Mouse (Mus musculus): ENCODE measurements around the gene Pgls. TPM values are rescaled to one million over a fixed set of nuclear protein-coding genes. Genes with fewer than 3 reads are reported as not detected.

Gene Pgls
- total and polyA plus RNA-seq, 3 experiments, result 58.6 to 80.4 (median 66.3) TPM

DNA sequence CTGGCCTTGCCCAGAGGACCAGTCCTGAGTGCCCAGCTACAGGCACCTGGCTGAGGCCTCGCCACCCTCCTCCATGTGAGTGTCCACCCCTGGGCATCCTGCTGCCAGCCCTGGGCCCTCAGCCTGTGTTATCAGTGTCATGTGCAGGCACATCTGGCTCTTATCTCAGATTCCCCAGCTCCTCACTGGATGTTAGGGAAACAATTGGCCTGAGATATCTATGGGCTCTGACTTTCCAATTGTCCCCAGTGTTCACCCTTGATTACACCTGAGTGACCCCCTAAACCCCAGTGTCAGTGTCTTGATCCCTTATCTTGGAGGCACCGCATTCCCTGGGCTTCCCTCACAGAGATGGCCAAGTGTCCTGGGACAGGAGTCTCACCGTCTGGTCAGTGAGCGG lies 47.3 kb downstream of the Pgls start:
- DNase-seq, result no peak
- Histone ChIP-seq H3K9ac (ENCODE audit: low read depth, low read length) (no peak overlapping the region), H3K27ac (no peak overlapping the region), H3K4me1 (ENCODE audit: control insufficient read depth, insufficient read depth, low read length) (no peaks in the 10 kb centered on the region), H3K79me2 (replicated peaks; ENCODE audit: control insufficient read depth, insufficient read depth, low read length) (no peaks in the 10 kb centered on the region), H3K27me3 (ENCODE audit: control insufficient read depth, insufficient read depth, low read length) (no peaks in the 10 kb centered on the region), H3K36me3 (ENCODE audit: control insufficient read depth, insufficient read depth, low read length) (no peaks in the 10 kb centered on the region), H3K4me3 (no peak overlapping the region)
- TF ChIP-seq EP300 (IDR thresholded peaks at IDR 0.05; ENCODE audit: insufficient read depth, low read depth, low read length) (no peak), POLR2A (IDR thresholded peaks at IDR 0.05; ENCODE audit: insufficient read depth, low read depth, low read length) (no peak), CTCF (IDR thresholded peaks at IDR 0.05) (no peak)
- intact Hi-C loops (cut with DNase I), result no loop called here
- 69% methylated on average over 4 of the region's 4 CpGs for WGBS

DNA sequence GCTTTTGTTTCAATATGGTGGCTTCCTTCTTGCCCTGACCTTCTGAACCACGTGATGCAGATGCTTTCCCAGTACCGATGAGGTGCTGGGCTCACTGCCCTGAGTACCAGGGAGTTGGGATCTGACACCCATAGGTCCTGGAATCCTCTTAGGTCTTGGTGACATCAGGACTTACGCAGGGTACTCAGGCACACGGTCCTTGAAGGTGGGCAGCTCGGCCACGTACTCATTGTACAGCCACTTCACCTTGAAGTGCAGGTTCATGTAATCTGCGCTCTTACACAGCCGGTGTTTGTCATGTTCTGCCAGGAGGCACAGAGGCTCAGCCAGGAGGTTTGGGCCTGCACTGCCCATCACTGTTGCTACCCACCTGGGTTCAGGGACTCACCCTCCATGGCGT lies 53.5 kb downstream of the Pgls start:
- Histone ChIP-seq H3K9ac (ENCODE audit: low read depth, low read length) (no peak overlapping the region), H3K4me1 (ENCODE audit: control insufficient read depth, insufficient read depth, low read length) (no peaks in the 10 kb centered on the region), H3K27me3 (ENCODE audit: control insufficient read depth, insufficient read depth, low read length) (no peaks in the 10 kb centered on the region), H3K79me2 (replicated peaks; ENCODE audit: control insufficient read depth, insufficient read depth, low read length) (no peaks in the 10 kb centered on the region), H3K36me3 (ENCODE audit: control insufficient read depth, insufficient read depth, low read length) (no peaks in the 10 kb centered on the region), H3K27ac (no peak overlapping the region), H3K4me3 (no peak overlapping the region)
- no peak for DNase-seq
- intact Hi-C loops (cut with DNase I), result no loop called here
- 84% methylated on average over 9 of the region's 9 CpGs for WGBS
- TF ChIP-seq POLR2A (IDR thresholded peaks at IDR 0.05; ENCODE audit: insufficient read depth, low read depth, low read length), result no peak

Small RNA genes lying within 50 kb of the gene (microRNA-seq; reads per million reads assigned to microRNA genes)
- gene Mir6769b, result 0 reads per million in 2 experiments

Other genes with a start within 250 kb of the Pgls start
- gene Use1, start 225.3 kb upstream of the Pgls start, total RNA-seq (2021), result 100 to 1,000 TPM; 140 to 169 TPM
- gene Use1, start 225.3 kb upstream of the Pgls start, polyA plus RNA-seq (2012; rRNA removed), result 112 and 120 TPM in 2 replicates
- gene Ocel1, start 220.9 kb upstream of the Pgls start, total RNA-seq (2021), result 10 to 100 TPM; 12.4 to 15.2 TPM
- gene Ocel1, start 220.9 kb upstream of the Pgls start, polyA plus RNA-seq (2012; rRNA removed), result 8.0 and 9.1 TPM in 2 replicates
- 10 to 100 TPM; 47.6 to 56.7 TPM for gene Nr2f6, start 210.2 kb upstream of the Pgls start, total RNA-seq (2021)
- 53.9 and 63.2 TPM in 2 replicates for gene Nr2f6, start 210.2 kb upstream of the Pgls start, polyA plus RNA-seq (2012; rRNA removed)
- gene Ushbp1, start 196.4 kb upstream of the Pgls start, total RNA-seq (2021), result 10 to 100 TPM; 22.9 to 23.9 TPM
- gene Ushbp1, start 196.4 kb upstream of the Pgls start, polyA plus RNA-seq (2012; rRNA removed), result 71.7 and 72.2 TPM in 2 replicates
- 10 to 100 TPM; 62.8 to 70.2 TPM for gene Babam1, start 195.3 kb upstream of the Pgls start, total RNA-seq (2021)
- 88.7 and 91.3 TPM in 2 replicates for gene Babam1, start 195.3 kb upstream of the Pgls start, polyA plus RNA-seq (2012; rRNA removed)
- not detected for gene Ankle1, start 186.2 kb upstream of the Pgls start, total RNA-seq (2021)
- 0.15 and 0.31 TPM in 2 replicates for gene Ankle1, start 186.2 kb upstream of the Pgls start, polyA plus RNA-seq (2012; rRNA removed)
- gene Abhd8, start 128.5 kb upstream of the Pgls start, total RNA-seq (2021), result 10 to 100 TPM; 25.8 to 26.5 TPM
- gene Abhd8, start 128.5 kb upstream of the Pgls start, polyA plus RNA-seq (2012; rRNA removed), result 30.4 and 38.3 TPM in 2 replicates
- gene Mrpl34, start 127.2 kb upstream of the Pgls start, total RNA-seq (2021), result 100 to 1,000 TPM; 120 to 128 TPM
- gene Mrpl34, start 127.2 kb upstream of the Pgls start, polyA plus RNA-seq (2012; rRNA removed), result 81.7 and 153 TPM in 2 replicates
- gene Dda1, start 123.0 kb upstream of the Pgls start, total RNA-seq (2021), result 10 to 100 TPM; 30.4 to 31.8 TPM
- 51.8 and 51.9 TPM in 2 replicates for gene Dda1, start 123.0 kb upstream of the Pgls start, polyA plus RNA-seq (2012; rRNA removed)
- gene Ano8, start 106.2 kb upstream of the Pgls start, total RNA-seq (2021), result 10 to 100 TPM; 15.6 to 16.3 TPM
- gene Ano8, start 106.2 kb upstream of the Pgls start, polyA plus RNA-seq (2012; rRNA removed), result 15.3 and 18.4 TPM in 2 replicates
- gene Gtpbp3, start 104.1 kb upstream of the Pgls start, total RNA-seq (2021), result 10 to 100 TPM; 16.6 to 20.5 TPM
- gene Gtpbp3, start 104.1 kb upstream of the Pgls start, polyA plus RNA-seq (2012; rRNA removed), result 18.4 and 19.8 TPM in 2 replicates
- 10 to 100 TPM; 22.1 to 28.3 TPM for gene Plvap, start 80.4 kb upstream of the Pgls start, total RNA-seq (2021)
- 37.2 and 42.9 TPM in 2 replicates for gene Plvap, start 80.4 kb upstream of the Pgls start, polyA plus RNA-seq (2012; rRNA removed)
- gene Ccdc194, start 66.5 kb upstream of the Pgls start, total RNA-seq (2021), result not detected
- 0.10 and 0.23 TPM in 2 replicates for gene Ccdc194, start 66.5 kb upstream of the Pgls start, polyA plus RNA-seq (2012; rRNA removed)
- 10 to 100 TPM; 17.4 to 18.1 TPM for gene Bst2, start 54.7 kb upstream of the Pgls start, total RNA-seq (2021)
- 69.8 and 85.9 TPM in 2 replicates for gene Bst2, start 54.7 kb upstream of the Pgls start, polyA plus RNA-seq (2012; rRNA removed)
- gene Mvb12a, start 49.3 kb upstream of the Pgls start, total RNA-seq (2021), result 10 to 100 TPM; 27.0 to 29.7 TPM
- 51.6 and 53.7 TPM in 2 replicates for gene Mvb12a, start 49.3 kb upstream of the Pgls start, polyA plus RNA-seq (2012; rRNA removed)
- gene Tmem221, start 33.3 kb upstream of the Pgls start, total RNA-seq (2021), result under 1 TPM in 1 of 2 experiments, not detected in 1; 0.16 TPM
- gene Tmem221, start 33.3 kb upstream of the Pgls start, polyA plus RNA-seq (2012; rRNA removed), result 0.29 and 0.51 TPM in 2 replicates
- gene Nxnl1, start 25.6 kb upstream of the Pgls start, total RNA-seq (2021), result under 1 TPM; 0.14 to 0.18 TPM
- gene Nxnl1, start 25.6 kb upstream of the Pgls start, polyA plus RNA-seq (2012; rRNA removed), result 0.12 TPM in 1 of 2 replicates, not detected in the other
- 100 to 1,000 TPM; 159 to 191 TPM for gene Slc27a1, start 23.3 kb upstream of the Pgls start, total RNA-seq (2021)
- gene Slc27a1, start 23.3 kb upstream of the Pgls start, polyA plus RNA-seq (2012; rRNA removed), result 227 and 281 TPM in 2 replicates
- under 1 TPM; 0.78 to 0.82 TPM for gene Fam129c, start 5.5 kb downstream of the Pgls start, total RNA-seq (2021)
- 1.7 and 2.4 TPM in 2 replicates for gene Fam129c, start 5.5 kb downstream of the Pgls start, polyA plus RNA-seq (2012; rRNA removed)
- gene Colgalt1, start 18.8 kb downstream of the Pgls start, total RNA-seq (2021), result 10 to 100 TPM; 39.3 to 39.6 TPM
- 55.8 and 76.6 TPM in 2 replicates for gene Colgalt1, start 18.8 kb downstream of the Pgls start, polyA plus RNA-seq (2012; rRNA removed)
- gene Unc13a, start 79.6 kb downstream of the Pgls start, total RNA-seq (2021), result under 1 TPM; 0.61 to 0.86 TPM
- 1.4 and 1.8 TPM in 2 replicates for gene Unc13a, start 79.6 kb downstream of the Pgls start, polyA plus RNA-seq (2012; rRNA removed)
- gene Jak3, start 84.1 kb downstream of the Pgls start, total RNA-seq (2021), result 1 to 10 TPM; 8.1 to 8.6 TPM
- gene Jak3, start 84.1 kb downstream of the Pgls start, polyA plus RNA-seq (2012; rRNA removed), result 23.3 and 24.0 TPM in 2 replicates
- 1 to 10 TPM; 4.0 to 4.1 TPM for gene Insl3, start 97.0 kb downstream of the Pgls start, total RNA-seq (2021)
- gene Insl3, start 97.0 kb downstream of the Pgls start, polyA plus RNA-seq (2012; rRNA removed), result 16.3 and 19.3 TPM in 2 replicates
- gene B3gnt3, start 109.6 kb downstream of the Pgls start, total RNA-seq (2021), result 1 to 10 TPM; 6.1 to 6.4 TPM
- 5.4 and 8.6 TPM in 2 replicates for gene B3gnt3, start 109.6 kb downstream of the Pgls start, polyA plus RNA-seq (2012; rRNA removed)
- gene Fcho1, start 133.5 kb downstream of the Pgls start, total RNA-seq (2021), result under 1 TPM; 0.23 to 0.64 TPM
- 2.7 and 4.5 TPM in 2 replicates for gene Fcho1, start 133.5 kb downstream of the Pgls start, polyA plus RNA-seq (2012; rRNA removed)

Data from heart, adult 2 months (tissue).